Mouse (Mus musculus): Measurements from ENCODE around the gene Tgfbi.
A peak's percentile ranks its signal among the peaks of the same experiment; 100 is the strongest.

The Tgfbi gene

GRCm38 (mm10) chr13:56597831-56598612 lies 11.3 kb upstream of the Tgfbi start:
- peak; percentile 61 for DNase-seq (ENCODE audit: low spot score)

DNA sequence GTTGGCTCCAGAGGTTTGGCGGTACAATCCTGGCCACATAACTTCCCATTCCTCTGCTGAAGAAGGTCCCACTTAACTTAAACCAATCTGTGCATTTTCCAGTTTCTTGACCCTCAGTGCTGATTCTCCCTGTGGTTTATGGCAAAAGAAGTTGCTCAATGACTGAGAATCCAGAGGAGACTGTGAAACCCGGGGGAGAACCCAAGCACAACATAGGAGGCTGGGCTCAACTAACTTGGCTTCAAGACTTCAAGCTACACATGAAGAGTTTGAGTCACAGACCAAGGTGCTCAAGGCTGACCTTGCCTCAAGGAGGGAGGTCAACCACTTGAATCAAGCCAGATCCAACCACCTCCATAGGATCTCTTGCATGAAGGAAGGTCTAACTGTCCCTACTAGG lies 9.8 kb upstream of the Tgfbi start:
- no peak for DNase-seq (ENCODE audit: low spot score)

DNA sequence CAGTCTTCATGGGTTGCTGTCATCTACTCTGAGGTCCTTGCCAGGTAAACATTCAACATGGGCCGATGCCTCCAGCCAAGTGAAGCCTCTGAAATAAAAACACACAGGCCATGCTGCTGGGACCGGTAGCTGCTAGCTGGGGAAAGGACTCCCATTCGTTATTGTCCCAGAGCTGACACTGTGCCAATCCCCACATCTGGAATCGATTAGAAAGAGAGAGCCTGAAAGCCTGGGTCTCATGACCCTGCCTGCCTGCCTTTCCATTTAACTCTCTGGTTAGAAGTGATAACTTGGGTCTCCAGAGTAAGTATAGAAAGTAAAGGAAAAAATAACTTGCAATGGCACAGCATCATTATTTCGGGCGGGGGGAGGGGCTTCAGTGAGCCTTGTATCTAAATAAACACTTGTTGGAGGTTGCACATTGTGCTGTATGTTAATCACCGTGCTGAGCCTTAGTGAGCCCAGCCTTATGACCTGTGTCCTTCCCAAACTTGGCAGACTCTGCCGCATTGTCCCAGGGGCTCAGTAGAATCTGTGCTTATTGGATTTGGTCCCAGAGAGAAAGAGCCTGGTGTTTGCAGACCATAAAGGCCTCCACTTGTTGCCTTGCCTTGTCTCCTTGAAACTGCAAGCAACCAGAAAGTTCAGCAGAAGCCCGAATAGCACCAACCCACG lies 9.0 kb upstream of the Tgfbi start:
- DNase-seq (ENCODE audit: low spot score) = peak; percentile 67

DNA sequence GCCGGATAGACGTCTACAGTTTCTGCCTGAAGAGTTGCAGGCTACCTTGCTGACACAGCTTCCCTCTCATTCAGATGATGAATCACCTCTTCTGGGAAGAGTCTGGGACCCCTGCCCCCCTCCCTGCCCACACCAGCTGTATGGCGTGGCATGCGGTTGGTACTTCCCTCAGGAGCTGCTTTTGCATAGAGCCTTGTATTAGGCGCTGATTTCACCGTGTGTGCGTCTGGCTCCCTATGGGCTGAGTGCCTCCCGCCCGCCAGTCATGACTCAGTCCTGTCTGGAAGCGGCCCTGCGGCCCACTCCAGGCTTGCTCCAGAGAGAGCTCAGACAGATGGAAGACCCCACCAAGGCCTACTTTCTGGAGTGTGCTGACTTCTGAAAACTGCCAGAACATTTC lies 8.1 kb upstream of the Tgfbi start:
- DNase-seq (ENCODE audit: low spot score) = no peak

DNA sequence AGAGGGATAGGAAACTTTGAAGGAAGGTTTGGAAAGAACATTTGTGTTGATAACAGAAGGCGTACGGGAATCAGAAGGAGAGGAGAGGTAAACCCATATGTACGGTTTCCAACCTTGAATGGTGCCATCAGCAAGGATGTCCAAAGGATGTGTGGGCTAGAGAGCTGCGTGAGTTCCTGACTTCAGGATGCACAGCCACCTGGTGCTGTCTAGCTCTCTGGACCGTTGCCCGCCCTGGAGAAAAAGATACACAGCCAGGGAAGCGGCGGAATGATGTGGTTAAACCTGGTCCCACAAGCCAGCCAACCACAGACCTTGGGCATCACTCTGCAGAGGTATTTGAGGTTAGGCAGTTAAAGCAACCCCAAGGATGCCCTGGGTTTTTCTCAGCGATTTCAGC lies 3.8 kb upstream of the Tgfbi start:
- DNase-seq (ENCODE audit: low spot score) = no peak

DNA sequence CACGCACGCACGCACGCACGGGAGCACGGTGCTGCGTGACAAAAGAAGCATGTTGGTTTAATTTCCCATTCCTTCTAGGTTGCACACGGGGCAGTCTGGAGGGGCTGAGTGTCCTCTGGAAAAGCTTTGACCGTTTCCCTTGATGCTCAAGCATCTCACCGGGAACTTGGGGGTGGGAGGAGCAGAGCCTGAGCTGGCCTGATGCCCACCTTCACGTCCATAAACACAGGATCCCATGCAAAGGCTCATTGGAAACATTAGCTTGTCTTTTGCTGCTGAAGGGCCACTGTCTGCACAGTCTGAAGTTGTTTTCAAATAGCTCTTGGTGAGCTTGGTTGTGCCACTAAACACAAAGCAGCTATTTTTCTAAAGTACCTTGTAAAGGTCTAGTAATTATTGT lies 2.6 kb upstream of the Tgfbi start:
- DNase-seq (ENCODE audit: low spot score) = no peak

DNA sequence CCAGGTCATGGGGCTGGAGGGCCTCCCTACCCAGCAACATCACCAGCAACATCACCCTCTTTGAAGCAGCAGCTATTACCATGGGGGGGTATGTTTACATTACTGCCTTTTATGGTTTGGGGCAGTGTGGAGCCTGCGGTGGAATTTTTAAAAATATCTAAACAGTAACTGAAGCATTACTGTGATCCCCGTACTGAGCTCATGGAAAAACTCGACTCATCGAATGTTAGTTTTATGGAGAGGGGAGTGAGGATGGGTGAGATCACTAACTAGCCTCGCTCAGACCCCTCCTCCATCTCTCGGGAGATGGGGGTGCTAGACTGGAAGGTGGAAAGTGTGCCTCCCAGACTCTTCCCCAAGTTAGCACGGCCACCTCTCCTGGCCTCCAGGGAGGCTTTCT lies 2.1 kb upstream of the Tgfbi start:
- no peak for DNase-seq (ENCODE audit: low spot score)

GRCm38 (mm10) chr13:56607846-56608245 lies 1.5 kb upstream of the Tgfbi start:
- no peak for DNase-seq (ENCODE audit: low spot score)

GRCm38 (mm10) chr13:56611129-56611528 lies 1.8 kb downstream of the Tgfbi start:
- DNase-seq (ENCODE audit: low spot score) = no peak

DNA sequence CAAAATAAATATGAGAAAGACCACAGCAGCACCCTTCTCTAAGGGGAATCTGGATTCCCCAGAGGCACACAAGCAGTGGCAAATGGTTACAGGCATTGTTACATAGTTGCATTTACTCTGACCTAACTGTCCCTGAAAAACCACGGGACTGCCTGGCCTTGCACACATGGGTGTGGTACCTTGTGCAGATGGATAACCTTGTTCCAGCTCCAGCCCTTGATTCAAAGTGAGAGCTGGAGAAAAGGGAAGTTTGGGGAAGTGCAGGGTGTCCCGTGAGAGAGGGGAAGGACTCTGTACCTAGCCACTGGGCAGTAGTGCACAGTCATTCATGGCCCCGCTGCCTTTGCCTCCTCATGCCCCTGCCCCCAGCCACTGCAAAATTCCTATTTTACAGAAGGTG lies 2.4 kb downstream of the Tgfbi start:
- DNase-seq (ENCODE audit: low spot score) = no peak

DNA sequence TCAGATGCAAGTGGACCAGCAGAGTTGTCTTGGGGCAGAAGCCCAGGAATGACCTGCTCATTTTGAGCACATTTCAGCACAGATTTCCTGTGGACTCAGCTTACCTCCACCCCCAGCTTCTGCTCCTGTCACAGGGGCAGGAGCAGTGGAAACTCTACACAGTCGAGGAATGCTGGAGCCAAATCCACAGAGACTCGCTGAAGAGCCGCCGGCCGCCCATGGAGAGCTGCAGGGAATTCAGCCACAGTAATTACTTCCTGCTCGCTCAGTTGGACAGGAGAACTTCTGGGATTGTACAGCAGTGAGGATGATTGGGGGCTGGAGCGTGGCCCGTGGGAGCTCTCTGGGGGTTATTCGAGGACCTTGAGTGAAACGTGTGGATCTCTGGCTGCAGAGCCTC lies 3.0 kb downstream of the Tgfbi start:
- no peak for DNase-seq (ENCODE audit: low spot score)

DNA sequence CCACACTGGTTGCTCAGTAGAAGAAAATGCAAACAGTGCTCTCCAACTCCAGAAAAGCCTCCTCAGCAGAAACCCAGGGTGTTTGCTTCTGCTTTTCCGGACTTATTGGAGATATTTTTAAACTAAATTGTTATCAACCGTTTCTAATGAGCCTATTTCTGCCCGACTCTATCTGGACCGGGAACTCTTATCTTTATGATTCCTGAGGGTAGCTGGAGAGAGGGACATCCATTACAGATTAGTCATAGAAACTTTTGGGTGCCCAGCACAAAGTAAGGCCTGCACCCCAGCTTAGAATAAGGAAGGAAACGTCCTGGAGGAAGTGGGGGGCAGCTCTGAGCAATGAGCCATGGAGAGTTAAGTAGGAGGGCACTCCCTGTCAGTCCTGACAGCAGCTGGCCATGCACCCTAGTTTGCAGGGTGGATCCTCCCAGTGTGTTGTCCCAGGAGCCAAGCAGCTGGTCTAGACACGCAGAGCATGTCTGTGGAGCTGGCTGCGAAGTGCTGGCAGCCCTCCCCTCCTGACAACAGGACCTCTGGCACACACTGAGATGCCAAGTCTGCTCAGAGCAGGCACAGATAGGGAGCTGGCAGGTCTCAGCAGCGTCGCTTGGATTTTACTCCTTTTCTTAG lies 4.2 kb downstream of the Tgfbi start:
- DNase-seq (ENCODE audit: low spot score) = no peak

- no peak for DNase-seq (ENCODE audit: low spot score)
Observed at GRCm38 (mm10) chr13:56614768-56615167, 5.4 kb downstream of the Tgfbi start.

DNA sequence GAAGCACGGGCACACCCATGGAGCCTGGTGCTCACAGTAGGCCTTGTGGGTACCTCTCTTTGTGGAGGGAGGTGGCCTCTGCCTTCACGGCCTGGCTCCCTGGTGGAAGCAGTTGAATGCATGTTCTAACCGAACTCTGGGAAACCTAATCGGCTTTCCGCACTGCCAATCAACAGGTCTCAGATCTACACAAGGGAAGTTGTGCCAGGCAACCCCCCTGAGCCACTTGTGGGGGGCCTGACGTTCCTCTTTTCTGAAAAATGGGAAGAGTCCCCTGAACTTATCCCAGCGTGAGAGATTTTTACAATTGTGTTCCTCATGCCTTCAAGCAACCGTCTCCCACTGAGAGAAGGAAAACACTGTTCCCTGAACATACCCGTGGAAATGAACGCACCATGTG lies 5.9 kb downstream of the Tgfbi start:
- DNase-seq (ENCODE audit: low spot score) = no peak

DNA sequence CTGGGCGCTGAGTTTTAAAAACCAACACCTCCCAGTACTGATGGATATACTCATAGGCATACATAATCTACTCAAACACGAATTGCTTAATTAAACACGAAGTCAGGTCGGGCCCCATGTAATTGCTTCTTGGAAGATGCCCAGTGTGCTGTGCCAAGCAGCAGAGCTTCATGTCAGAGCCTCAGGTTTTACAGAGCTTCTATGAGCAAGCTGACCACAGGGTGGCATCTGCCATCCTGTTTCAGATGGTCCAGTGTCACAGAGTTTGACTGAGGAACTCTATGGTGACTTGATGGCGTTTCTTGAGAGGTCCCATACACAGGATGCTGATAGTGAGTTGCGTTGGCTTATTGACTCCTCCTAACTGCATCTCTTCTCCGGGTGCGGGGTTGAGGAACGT lies 6.5 kb downstream of the Tgfbi start:
- no peak for DNase-seq (ENCODE audit: low spot score)

GRCm38 (mm10) chr13:56616386-56616785 lies 7.1 kb downstream of the Tgfbi start:
- DNase-seq (ENCODE audit: low spot score) = no peak

DNA sequence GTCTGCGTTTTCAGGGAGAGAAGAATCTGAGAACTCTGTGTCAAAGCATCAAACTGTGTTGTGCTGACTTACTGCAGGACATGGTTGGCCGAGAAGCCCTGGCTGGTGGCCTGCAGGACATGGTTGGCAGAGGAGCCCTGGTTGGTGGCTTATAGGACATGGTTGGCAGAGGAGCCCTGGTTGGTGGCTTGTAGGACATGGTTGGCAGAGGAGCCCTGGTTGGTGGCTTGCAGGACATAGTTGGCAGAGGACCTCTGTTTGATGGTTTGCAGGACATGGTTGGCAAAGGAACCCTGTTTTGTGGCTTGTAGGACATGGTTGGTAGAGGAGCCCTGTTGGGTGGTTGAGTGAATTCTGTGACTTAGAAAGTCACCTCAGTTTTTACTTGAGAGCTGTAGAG lies 7.9 kb downstream of the Tgfbi start:
- DNase-seq (ENCODE audit: low spot score) = no peak

GRCm38 (mm10) chr13:56622201-56622757 lies 13.0 kb downstream of the Tgfbi start:
- DNase-seq (ENCODE audit: low spot score) = no peak

DNA sequence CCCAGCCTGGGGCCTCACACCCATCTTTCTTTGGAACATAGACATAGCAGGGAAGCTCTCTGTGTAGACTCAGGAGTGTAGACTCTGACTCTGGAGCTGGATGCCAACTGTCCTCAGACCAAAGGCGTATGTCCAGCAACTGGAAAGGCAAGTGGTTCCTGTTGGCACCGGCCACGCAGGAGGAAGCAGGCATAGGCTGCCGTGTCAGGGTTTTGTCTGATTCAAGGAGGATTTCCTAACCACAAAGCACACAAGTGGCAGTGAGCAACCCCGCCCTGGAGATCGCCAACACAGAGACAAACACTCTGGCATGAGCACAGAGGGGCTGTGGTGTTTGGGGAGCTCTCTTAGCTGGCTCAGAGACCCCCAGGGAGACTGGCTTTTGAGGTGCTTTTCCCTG lies 17.2 kb downstream of the Tgfbi start:
- no peak for DNase-seq (ENCODE audit: low spot score)

- DNase-seq (ENCODE audit: low spot score) = no peak
Observed at GRCm38 (mm10) chr13:56630081-56630480, 20.8 kb downstream of the Tgfbi start.

DNA sequence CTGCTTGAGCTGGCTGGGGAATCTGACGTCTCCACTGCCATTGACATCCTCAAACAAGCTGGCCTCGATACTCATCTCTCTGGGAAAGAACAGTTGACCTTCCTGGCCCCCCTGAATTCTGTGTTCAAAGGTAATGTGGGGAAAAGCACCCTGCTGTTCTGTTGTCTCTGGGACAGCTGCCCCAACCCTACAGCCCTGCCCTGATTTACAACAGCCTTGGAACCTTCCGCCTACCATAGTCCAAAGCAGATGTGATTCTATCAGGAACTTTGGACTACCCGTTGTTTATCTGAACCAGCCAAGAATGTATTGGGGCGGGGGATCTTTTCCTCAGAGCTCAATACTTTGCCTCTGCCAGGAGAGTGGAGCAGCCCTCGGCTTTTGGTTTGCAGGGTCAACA lies 21.2 kb downstream of the Tgfbi start:
- no peak for DNase-seq (ENCODE audit: low spot score)

- DNase-seq (ENCODE audit: low spot score) = no peak
Observed at GRCm38 (mm10) chr13:56631332-56631731, 22.0 kb downstream of the Tgfbi start.

GRCm38 (mm10) chr13:56634139-56634615 lies 24.9 kb downstream of the Tgfbi start:
- no peak for DNase-seq (ENCODE audit: low spot score)

Data from testis, postnatal 10 days (tissue).